Mouse (Mus musculus): ENCODE data around the gene Camk1.
A peak's percentile ranks its signal among the peaks of the same experiment; 100 is the strongest.

Gene Camk1

DNA sequence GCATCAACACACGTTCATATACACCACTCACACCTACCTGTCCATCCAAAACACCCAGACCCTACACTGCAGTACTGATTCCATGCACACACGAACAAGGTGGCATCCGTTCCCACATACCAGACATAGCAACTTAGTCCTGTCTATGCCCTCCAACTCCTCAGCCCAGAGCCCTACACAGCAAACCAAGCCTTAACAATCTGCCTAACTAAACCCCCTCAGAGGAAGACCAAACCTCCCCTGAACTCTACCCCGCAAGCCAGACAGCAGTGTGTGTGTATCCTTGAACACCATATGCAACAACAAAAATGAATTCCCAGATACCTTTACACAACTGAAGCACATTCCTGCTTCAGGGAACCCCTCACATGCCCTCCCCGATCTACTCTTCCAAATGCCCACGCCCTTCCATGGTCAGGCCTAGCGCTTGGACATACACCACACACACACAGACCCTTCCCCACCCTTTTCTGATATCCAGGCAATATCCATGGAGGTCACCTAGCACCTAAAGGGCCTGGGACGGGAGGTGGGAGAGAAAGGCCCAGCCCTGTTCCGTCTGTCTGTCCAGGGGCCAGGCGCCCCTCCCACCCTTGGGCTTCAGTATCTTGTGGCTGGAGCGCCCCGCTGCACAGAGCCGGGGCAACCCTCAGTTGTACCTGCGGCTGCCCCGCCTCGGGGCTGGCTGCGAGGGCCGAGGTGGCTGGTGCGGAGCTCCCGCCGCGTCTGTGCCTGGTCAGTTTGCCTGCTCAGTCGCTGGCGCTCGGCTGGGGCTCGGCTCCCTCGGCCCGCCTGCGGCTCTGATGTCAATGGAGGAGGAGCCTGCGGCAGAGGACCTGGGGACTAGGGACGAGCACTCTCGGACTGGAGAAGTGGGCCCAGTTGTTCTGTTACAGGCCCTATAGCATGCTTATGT, at the start of gene Camk1:
Gene Camk1, minus strand, starts transcription at position 808 of the 916 bp plus-strand sequence.
- DNase-seq (ENCODE audit: low spot score) = peak; percentile 8

DNA sequence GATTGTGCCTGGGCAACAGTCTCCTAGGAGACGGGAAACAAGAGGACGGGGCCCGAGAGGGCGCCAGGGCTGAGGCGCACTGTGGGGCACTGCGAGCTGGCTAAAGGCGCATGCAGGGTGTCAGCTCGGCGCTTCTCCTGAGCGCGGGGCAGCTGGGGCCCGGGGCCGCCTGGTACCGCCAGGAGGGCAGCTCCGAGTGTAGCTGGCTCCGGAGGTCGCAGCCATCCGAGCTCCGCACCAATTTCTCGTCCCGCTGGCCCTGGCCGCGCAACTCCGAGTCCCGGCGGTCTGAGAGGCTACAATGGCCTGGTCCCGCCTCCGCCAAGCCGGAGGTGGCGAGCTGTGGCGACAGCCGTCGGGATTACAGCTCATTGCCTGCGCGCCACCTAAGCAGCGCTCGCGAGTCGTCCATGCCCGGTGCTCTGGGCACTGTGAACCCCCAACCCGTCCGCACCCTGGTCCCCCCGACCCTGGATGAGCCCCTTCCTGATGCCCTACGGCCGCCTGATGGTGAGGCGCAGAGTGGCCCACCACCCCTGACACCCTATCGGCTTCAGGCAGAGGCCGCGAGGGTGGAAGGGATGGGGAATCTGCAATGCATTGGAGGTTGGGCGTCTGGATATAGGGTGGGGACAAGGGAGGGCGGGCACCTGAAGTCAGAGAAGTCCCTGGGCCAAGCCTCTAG, 48.7 kb upstream of the Camk1 start:
- no peak for DNase-seq (ENCODE audit: low spot score)

DNA sequence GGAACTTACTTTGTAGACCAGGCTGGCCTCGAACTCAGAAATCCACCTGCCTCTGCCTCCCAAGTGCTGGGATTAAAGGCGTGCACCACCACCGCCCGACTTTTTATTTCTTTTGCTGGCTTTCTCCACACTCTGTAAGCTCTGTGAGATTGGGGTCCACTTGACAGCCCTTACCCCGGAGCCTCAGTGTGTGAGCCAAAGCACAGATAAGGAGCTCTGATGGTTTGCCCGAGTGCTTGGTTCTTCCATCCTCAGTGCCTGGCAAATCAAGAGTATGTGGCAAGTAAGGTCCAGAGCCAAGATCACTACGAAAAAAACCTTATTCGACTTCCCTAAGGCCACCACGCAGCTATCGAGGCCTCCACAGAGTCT, 48.2 kb upstream of the Camk1 start:
- DNase-seq (ENCODE audit: low spot score) = no peak

- DNase-seq (ENCODE audit: low spot score) = no peak
These were observed 46.9 kb upstream of the Camk1 start for GRCm38 (mm10) chr6:113390715-113391114.

DNA sequence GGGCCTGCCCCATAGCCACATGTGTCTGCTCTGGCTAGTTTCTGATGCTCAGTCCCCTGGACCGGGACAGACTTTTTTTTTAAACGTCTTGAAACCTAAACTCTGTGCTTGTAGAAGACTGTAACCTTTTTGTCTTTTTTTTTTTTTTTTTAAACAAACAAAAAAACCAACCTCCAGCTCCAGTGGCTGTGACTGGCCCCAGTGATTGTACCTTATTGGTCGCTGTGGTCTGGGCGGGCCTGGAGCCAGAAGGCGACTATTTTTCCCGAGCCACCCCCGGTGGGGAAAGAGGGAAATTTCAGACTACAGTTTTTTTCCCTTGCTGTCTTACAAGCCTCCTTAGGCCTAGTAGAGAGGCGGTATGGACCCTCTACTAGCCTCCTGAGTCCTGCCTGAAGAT, 45.2 kb upstream of the Camk1 start, which contains the start of gene Ttll3:
Gene Ttll3, plus strand, starts transcription at position 301 of the 400 bp plus-strand sequence.
- no peak for DNase-seq (ENCODE audit: low spot score)

- DNase-seq (ENCODE audit: low spot score) = no peak
These were observed 42.2 kb upstream of the Camk1 start for GRCm38 (mm10) chr6:113386025-113386424.

DNA sequence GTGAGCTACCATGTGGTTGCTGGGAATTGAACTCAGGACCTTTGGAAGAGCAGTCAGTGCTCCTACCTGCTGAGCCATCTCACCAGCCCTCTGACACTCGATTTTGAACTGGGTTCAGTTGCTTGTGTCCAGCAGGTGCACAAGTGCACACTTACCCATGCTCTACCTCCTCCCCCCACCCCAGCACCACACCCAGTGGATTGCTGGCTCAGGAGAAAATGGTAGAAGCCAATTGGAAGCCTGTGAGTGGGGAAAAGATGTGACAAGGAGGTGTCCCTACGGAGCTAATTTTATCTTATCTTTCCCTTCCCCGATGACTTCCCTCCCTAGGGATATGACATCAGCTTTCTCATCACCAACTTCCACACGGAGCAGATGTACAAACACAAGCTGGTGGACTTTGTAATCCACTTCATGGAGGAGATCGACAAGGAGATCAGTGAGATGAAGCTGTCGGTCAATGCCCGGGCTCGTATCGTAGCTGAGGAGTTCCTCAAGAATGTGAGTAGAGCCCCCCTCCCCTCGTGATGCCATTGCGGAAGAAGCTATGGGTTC, 41.5 kb upstream of the Camk1 start:
- DNase-seq (ENCODE audit: low spot score) = no peak

DNA sequence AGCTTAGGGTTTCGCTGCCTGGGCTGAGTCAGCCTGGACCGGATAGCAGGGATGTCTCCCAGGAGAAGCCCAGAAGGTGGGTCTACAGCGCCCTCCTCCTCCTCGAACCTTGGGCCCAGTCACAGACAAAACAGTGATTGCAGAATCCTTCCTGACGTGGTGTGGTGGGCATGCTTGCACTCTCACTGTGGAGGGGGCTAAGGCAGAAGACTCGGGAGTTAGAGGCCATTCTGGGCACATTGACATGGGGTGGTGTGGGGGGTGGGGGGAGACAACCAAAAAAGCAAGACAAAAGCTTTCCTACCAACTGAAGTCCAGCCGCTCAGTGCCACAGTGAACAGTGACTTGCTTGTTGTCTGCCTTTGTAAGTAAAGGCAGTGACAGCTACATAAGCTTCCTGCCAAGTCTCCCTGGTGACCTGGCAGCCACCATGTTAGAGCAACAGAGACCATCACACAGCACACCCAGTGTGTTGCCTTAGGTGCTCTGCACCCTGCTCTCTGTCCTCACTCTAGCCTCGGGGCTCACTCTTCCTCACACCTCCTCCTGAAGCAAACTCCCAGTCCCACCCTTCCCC, 40.7 kb upstream of the Camk1 start:
- no peak for DNase-seq (ENCODE audit: low spot score)

GRCm38 (mm10) chr6:113380480-113380879, 36.7 kb upstream of the Camk1 start:
- DNase-seq (ENCODE audit: low spot score) = no peak

DNA sequence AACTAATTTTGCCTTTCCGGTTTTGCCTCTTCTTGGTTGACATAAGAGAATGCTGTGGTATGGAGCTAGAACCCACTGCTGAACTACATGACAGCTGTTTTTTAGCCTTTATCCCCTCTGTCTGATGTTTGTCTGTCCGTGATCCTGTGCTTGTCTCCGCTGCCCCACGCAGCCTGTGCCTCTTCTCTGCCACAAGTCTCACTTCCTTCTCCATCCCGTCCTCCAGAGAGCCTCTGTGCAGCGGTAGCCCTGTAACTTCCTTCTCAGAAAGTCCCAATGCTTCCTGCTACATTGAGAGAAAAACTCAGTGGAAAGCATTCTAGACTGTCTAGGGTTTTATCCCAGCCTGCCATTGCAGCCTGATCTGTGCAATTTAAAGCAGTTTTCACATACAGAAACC, 35.5 kb upstream of the Camk1 start:
- no peak for DNase-seq (ENCODE audit: low spot score)

GRCm38 (mm10) chr6:113377496-113378385, 34.0 kb upstream of the Camk1 start, which contains the start of the genes Tada3 and Arpc4:
TSS of gene Tada3 (minus strand) at chr6:113377883.
TSS of gene Arpc4 (plus strand) at chr6:113378115.
- DNase-seq (ENCODE audit: low spot score) = peak; percentile 90

GRCm38 (mm10) chr6:113377172-113377495, 33.4 kb upstream of the Camk1 start:
- DNase-seq (ENCODE audit: low spot score) = no peak

DNA sequence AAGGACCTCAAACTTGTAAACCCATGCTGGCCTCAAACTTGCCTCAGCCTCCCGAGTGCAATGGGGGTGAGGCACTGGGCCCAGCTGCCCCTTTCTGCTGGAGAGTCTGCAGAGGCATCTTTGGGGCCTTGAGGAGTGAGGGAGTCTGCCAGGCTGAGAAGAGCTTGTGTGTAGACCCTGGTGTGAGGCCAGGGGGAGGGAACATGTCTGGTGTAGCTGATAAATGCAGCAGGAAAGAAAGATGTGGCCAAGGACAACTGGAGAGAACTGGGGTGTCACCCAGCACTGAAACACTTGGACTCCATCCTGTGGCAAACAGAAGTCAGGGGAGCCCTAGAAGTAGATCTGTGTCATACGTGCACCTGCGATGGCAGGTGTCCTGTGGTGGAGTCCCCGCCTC, 29.7 kb upstream of the Camk1 start:
- DNase-seq (ENCODE audit: low spot score) = no peak

GRCm38 (mm10) chr6:113370194-113370929, 26.6 kb upstream of the Camk1 start:
- DNase-seq (ENCODE audit: low spot score) = no peak

DNA sequence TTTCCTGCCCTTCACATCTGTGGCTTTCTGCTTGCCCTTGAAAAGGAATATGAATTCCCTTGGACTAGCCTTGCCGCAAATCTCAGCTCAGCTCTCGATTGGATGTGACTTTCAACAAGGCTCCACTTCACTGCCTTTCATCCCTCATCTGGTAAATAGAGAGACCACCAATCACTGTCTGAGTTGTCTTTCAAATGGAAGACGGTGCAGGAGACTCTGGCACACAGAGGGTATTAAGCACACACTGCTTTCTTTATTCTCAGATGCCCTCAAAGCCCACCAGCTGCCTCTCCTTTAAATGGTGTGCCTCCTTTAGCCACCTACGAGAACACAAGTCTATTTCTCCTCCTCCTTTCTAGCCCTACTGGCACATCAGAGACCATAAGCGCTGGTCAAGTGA, 24.8 kb upstream of the Camk1 start:
- DNase-seq (ENCODE audit: low spot score) = no peak

- DNase-seq (ENCODE audit: low spot score) = no peak
These were observed 24.3 kb upstream of the Camk1 start for GRCm38 (mm10) chr6:113368124-113368523.

DNA sequence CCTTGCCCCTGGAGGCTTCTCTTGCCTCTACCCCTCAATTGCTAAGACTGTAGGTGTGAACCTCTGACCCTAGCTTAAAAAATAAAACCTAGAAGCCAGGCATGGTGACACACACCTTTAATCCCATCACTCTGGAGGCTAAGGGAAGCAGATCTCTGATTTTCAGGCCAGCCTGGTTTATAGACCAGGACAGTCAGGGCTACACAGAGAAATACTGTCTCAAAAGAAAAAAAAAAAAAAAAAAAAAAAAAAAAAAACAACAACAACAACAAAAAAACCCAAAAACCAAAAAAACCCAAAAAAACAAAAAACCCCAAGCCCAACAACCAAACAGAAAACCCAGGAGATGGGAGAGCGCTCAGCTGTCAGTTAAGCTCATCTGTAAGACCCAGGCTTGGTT, 23.8 kb upstream of the Camk1 start:
- no peak for DNase-seq (ENCODE audit: low spot score)

- DNase-seq (ENCODE audit: low spot score) = no peak
These were observed 22.9 kb upstream of the Camk1 start for GRCm38 (mm10) chr6:113366639-113367038.

DNA sequence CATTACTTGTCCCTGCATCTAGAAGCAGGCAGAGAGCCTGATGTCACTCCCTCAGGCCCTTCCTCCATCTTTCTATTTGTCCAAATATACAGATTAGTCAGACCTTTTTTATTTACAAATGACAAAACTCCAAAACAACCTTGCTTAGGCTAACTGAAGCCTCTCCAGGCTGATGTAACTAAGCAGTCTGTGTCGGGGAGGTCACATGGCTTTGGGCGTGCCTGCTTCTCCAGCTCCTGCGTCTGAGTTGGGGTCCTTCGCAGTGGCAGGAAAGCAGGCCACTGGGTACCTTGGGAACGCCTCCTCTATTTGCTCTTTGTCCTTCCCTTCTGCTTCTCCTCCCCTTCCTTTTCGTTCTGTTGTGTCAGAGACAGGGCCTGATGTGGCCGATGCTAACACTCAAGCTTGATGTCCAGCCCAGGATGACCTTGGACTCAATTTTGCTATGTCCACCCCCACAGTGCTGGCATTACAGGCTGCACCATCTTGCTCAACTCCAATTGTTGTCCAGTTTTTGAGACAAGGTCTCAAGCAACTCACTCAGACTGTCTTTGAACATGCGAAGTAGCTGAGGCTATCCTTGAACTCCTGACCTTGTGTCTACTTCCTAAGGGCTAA, 20.8 kb upstream of the Camk1 start:
- no peak for DNase-seq (ENCODE audit: low spot score)

- DNase-seq (ENCODE audit: low spot score) = no peak
These were observed 18.5 kb upstream of the Camk1 start for GRCm38 (mm10) chr6:113362241-113362640.

Measured in T-cell, adult 2 months (primary cell).